Mouse (Mus musculus) heart, embryonic 12.5 days (tissue): ENCODE measurements around the gene Ank2. TPM values are rescaled to one million over a fixed set of nuclear protein-coding genes. Genes with fewer than 3 reads are reported as not detected.

Source experiments
- ATAC-seq: fragments of 200-750 bp; cut with Nextera tagmentation; 2 replicates; pipeline ENCODE4 v1.8.0; 2017; ENCODE audit warnings: moderate TSS enrichment, moderate library complexity; ENCODE audit not compliant: insufficient number of reproducible peaks, low FRiP score
- H3K27ac ChIP-seq: fragments of 300-500 bp; sonication (generic); 2 replicates; pipeline ENCODE4 v1.5.1; 2016; ENCODE audit warnings: mild to moderate bottlenecking, moderate library complexity; ENCODE audit not compliant: poor library complexity, severe bottlenecking
- H3K27me3 ChIP-seq: fragments of 300-500 bp; sonication (generic); replicated peaks from 2 replicates; pipeline ENCODE4 v1.6.1; 2016; ENCODE audit warnings: mild to moderate bottlenecking, moderate library complexity
- H3K36me3 ChIP-seq: fragments of 300-500 bp; sonication (generic); 2 replicates; pipeline ENCODE4 v1.6.1; 2016; ENCODE audit warnings: mild to moderate bottlenecking, moderate library complexity
- H3K4me1 ChIP-seq: fragments of 300-500 bp; sonication (generic); replicated peaks from 2 replicates; pipeline ENCODE4 v1.6.1; 2016; ENCODE audit warnings: mild to moderate bottlenecking
- H3K4me2 ChIP-seq: fragments of 300-500 bp; sonication (generic); 2 replicates; pipeline ENCODE4 v1.6.1; 2016; ENCODE audit warnings: mild to moderate bottlenecking, moderate library complexity
- H3K4me3 ChIP-seq: fragments of 300-500 bp; sonication (generic); 2 replicates; pipeline ENCODE4 v1.5.1; 2016; ENCODE audit warnings: mild to moderate bottlenecking
- H3K9ac ChIP-seq: fragments of 300-500 bp; sonication (generic); 2 replicates; pipeline ENCODE4 v1.6.1; 2016; ENCODE audit warnings: mild to moderate bottlenecking, moderate library complexity
- H3K9me3 ChIP-seq: fragments of 300-500 bp; sonication (generic); replicated peaks from 2 replicates; pipeline ENCODE4 v1.6.1; 2016; ENCODE audit warnings: mild to moderate bottlenecking, moderate library complexity
- WGBS: fragments of 180-500 bp; shearing (Covaris S2); methylation state at CpG from one replicate; pipeline ENCODE4 v1.1.7; 2016; 5-methylcytosine and 5-hydroxymethylcytosine counted together
- polyA plus RNA-seq: library from polyadenylated mRNA; unstranded; fragments of >200 nt; fragmentation: Nextera tagmentation; extraction: Ambion mirVana; gene quantifications from 2 replicates; pipeline ENCODE4 v1.2.1, GENCODE M21; 2016

Ank2 gene
- polyA plus RNA-seq, 1 experiment from 2014 or later: 42.5 TPM

DNA sequence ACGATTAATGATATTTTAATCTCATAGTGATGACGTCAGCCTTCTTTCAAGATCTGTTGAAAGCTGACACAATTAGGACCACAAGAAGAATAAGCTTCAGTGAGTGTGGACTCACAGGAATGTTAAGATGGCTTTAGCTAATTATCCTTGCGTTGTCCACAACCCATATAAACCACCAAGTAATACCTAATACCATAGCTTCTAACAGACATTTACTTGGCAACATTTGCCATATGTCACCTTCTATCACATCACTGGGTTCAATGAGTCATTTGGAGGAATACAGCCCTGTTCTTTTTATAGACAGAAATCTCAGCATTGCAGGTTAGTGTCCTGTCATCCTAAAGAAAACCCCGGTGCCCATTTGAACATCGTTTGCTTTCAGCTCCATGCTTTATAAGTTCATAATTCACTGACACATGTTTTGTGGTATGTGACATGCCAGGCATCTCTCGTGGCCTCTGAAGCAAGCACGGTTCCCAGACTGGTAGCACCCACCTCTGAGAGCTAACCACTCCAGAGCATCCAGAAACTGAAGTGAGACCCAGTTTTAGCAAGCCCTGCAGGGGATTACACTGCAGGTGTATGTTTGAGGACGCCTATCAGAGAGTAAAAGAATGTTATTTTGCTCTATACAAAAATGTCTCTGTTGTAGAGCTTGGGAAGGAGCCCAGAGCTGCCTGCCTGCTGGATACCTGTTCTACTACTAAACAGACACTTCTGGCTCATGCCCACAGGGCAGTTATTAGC lies 423.4 kb downstream of the Ank2 start:
- Histone ChIP-seq H3K27ac (no peak overlapping the region), H3K9me3 (no peaks in the 10 kb centered on the region), H3K36me3 (no peaks in the 10 kb centered on the region), H3K4me3 (no peak overlapping the region), H3K9ac (no peak overlapping the region), H3K27me3 (no peaks in the 10 kb centered on the region), H3K4me1 (peaks cover 8% of the 10 kb centered on the region), H3K4me2 (no peak overlapping the region)
- WGBS: 63% methylated on average over 8 of the region's 8 CpGs
- ATAC-seq: no peak

DNA sequence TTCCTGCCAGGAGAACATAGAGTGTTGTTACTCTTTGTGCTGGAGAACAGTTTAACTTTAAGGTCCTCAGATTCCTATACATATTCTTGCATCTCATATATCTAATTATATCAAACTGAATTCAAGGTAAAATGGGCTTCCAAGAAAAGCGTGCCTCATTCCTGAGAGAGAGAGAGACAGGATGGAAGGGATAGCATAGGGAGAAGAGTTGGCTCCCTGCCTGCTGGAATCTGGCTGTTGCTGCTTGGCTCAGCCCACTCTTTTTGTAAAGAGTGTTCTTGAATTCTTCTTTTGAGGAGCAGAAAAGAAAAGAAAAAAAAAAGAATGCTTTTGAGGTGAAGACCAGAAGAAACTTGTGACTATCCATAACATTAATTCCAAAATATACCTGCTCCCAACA lies 427.7 kb downstream of the Ank2 start:
- Histone ChIP-seq H3K36me3 (no peaks in the 10 kb centered on the region), H3K4me1 (peaks cover 8% of the 10 kb centered on the region), H3K27ac (no peak overlapping the region), H3K9me3 (no peaks in the 10 kb centered on the region), H3K4me2 (no peak overlapping the region), H3K9ac (no peak overlapping the region), H3K4me3 (no peak overlapping the region), H3K27me3 (no peaks in the 10 kb centered on the region)
- 59% methylated on average over 1 of the region's 1 CpGs for WGBS
- ATAC-seq: no peak

GRCm38 (mm10) chr3:127063654-127064386 lies 435.3 kb downstream of the Ank2 start:
- H3K4me3 ChIP-seq: no peak overlapping the region
- peak; percentile 25; the same call in 1 of the 2 replicates for ATAC-seq
- H3K4me2 ChIP-seq: no peak overlapping the region
- peaks cover 16% of the 10 kb centered on the region for H3K4me1 ChIP-seq
- no peak overlapping the region for H3K27ac ChIP-seq
- H3K27me3 ChIP-seq: no peaks in the 10 kb centered on the region
- H3K9ac ChIP-seq: no peak overlapping the region
- no peaks in the 10 kb centered on the region for H3K9me3 ChIP-seq
- 46% methylated on average over 5 of the region's 5 CpGs for WGBS
- H3K36me3 ChIP-seq: no peaks in the 10 kb centered on the region

DNA sequence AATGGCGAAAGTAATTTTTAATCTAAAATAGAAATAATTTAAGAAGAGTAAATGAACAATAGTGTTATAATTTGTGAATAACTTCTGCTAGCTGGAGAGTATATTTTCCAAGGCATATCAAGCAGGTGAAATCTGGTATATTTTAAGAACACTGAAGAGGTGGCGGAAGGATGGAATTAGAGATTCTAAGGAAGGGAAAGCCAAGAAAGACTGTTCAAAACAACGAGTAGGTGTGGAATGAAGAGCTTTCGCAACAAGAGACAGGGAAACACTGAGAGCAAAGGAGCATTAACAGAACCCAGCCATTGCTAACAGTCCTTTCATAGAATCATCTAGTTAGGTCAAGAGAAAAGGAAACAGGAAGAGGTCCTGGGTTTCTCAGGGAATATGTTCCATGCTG lies 439.5 kb downstream of the Ank2 start:
- ATAC-seq: no peak

DNA sequence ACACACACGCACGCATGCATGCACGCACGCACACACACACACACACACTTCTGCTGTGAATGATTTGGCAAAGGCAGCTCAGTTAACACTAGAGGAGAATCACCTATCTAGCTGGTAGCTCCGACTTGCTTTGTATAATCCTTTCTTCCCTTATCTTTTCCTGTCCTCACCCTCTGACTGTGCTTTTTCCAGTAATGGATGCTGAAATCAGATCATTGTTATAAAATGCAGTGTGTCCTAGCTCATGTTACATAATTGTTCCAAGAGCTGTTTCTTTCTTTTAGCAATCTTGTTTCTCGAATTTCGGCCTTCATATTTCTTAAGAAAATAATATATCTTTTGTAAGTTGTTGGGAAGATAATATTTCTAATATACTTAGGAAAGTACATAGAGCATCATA lies 457.9 kb downstream of the Ank2 start:
- Histone ChIP-seq H3K4me2 (no peak overlapping the region), H3K27ac (no peak overlapping the region), H3K4me1 (no peaks in the 10 kb centered on the region; the same call in 1 of the 2 replicates), H3K9me3 (no peaks in the 10 kb centered on the region), H3K27me3 (no peaks in the 10 kb centered on the region), H3K4me3 (no peak overlapping the region), H3K36me3 (peaks cover 3% of the 10 kb centered on the region; the same call in 1 of the 2 replicates), H3K9ac (no peak overlapping the region)
- 69% methylated on average over 7 of the region's 7 CpGs for WGBS
- no peak for ATAC-seq

More for the DNA sequence above, 439.5 kb downstream of the Ank2 start:
- 82% methylated on average over 4 of the region's 4 CpGs for WGBS
- Histone ChIP-seq H3K9me3 (no peaks in the 10 kb centered on the region), H3K9ac (no peak overlapping the region), H3K4me3 (no peak overlapping the region), H3K4me2 (no peak overlapping the region), H3K27ac (no peak overlapping the region), H3K27me3 (no peaks in the 10 kb centered on the region), H3K4me1 (peaks cover 8% of the 10 kb centered on the region), H3K36me3 (no peaks in the 10 kb centered on the region)

- H3K4me2 ChIP-seq: no peak overlapping the region
- no peaks in the 10 kb centered on the region for H3K27me3 ChIP-seq
- H3K9ac ChIP-seq: no peak overlapping the region
- ATAC-seq: no peak
- H3K27ac ChIP-seq: no peak overlapping the region
- H3K36me3 ChIP-seq: no peaks in the 10 kb centered on the region
- 72% methylated on average over 7 of the region's 7 CpGs for WGBS
- H3K9me3 ChIP-seq: no peaks in the 10 kb centered on the region
- H3K4me3 ChIP-seq: no peak overlapping the region
- no peaks in the 10 kb centered on the region; the same call in 1 of the 2 replicates for H3K4me1 ChIP-seq
Observed at GRCm38 (mm10) chr3:127038570-127038969, 460.6 kb downstream of the Ank2 start.

- H3K9ac ChIP-seq: no peak overlapping the region
- ATAC-seq: no peak
- 70% methylated on average over 5 of the region's 5 CpGs for WGBS
- H3K27ac ChIP-seq: no peak overlapping the region
- H3K27me3 ChIP-seq: no peaks in the 10 kb centered on the region
- no peak overlapping the region for H3K4me3 ChIP-seq
- H3K4me1 ChIP-seq: no peaks in the 10 kb centered on the region; the same call in 1 of the 2 replicates
- peaks cover 6% of the 10 kb centered on the region for H3K36me3 ChIP-seq
- no peaks in the 10 kb centered on the region for H3K9me3 ChIP-seq
- H3K4me2 ChIP-seq: no peak overlapping the region
Observed at GRCm38 (mm10) chr3:127036118-127036517, 463.0 kb downstream of the Ank2 start.

GRCm38 (mm10) chr3:127035540-127035939 lies 463.6 kb downstream of the Ank2 start:
- H3K4me1 ChIP-seq: no peaks in the 10 kb centered on the region; the same call in 1 of the 2 replicates
- WGBS: 84% methylated on average over 12 of the region's 12 CpGs
- H3K36me3 ChIP-seq: peaks cover 6% of the 10 kb centered on the region
- no peaks in the 10 kb centered on the region for H3K9me3 ChIP-seq
- no peak overlapping the region for H3K27ac ChIP-seq
- ATAC-seq: no peak
- H3K9ac ChIP-seq: no peak overlapping the region
- H3K4me3 ChIP-seq: no peak overlapping the region
- H3K4me2 ChIP-seq: no peak overlapping the region
- H3K27me3 ChIP-seq: no peaks in the 10 kb centered on the region

- H3K9ac ChIP-seq: no peak overlapping the region
- no peak overlapping the region for H3K4me3 ChIP-seq
- WGBS: 86% methylated on average over 3 of the region's 3 CpGs
- H3K9me3 ChIP-seq: no peaks in the 10 kb centered on the region
- peaks cover 6% of the 10 kb centered on the region for H3K36me3 ChIP-seq
- H3K27me3 ChIP-seq: no peaks in the 10 kb centered on the region
- H3K4me1 ChIP-seq: no peaks in the 10 kb centered on the region; the same call in 1 of the 2 replicates
- H3K4me2 ChIP-seq: no peak overlapping the region
- no peak overlapping the region for H3K27ac ChIP-seq
- ATAC-seq: no peak
Observed at GRCm38 (mm10) chr3:127034983-127035382, 464.2 kb downstream of the Ank2 start.

DNA sequence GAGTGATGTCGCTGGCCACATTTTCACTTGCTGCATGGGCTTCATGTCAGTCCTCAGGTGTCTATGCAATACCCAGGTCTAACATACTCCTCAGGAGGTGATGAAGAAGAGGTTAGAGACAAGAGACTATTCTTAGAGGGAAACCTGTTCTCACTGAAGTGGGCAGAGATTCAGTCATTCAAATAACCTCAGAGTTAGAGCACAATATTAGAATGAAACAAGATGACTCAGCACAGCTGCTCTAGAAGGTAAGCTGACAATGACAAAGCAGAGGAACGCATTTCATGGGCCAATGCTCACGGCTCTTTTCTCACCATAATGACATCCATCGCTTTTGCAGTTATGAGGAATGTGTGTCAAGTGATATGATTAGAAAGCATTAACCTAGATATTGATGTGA lies 475.2 kb downstream of the Ank2 start:
- H3K36me3 ChIP-seq: peaks cover 7% of the 10 kb centered on the region
- H3K27ac ChIP-seq: no peak overlapping the region
- no peaks in the 10 kb centered on the region for H3K27me3 ChIP-seq
- no peaks in the 10 kb centered on the region for H3K9me3 ChIP-seq
- H3K9ac ChIP-seq: no peak overlapping the region
- no peak for ATAC-seq
- H3K4me3 ChIP-seq: no peak overlapping the region
- H3K4me2 ChIP-seq: no peak overlapping the region
- 91% methylated on average over 4 of the region's 4 CpGs for WGBS
- H3K4me1 ChIP-seq: 0 out of 2 replicates have a peak, but pooled peaks cover 3% of the 10 kb centered on the region

DNA sequence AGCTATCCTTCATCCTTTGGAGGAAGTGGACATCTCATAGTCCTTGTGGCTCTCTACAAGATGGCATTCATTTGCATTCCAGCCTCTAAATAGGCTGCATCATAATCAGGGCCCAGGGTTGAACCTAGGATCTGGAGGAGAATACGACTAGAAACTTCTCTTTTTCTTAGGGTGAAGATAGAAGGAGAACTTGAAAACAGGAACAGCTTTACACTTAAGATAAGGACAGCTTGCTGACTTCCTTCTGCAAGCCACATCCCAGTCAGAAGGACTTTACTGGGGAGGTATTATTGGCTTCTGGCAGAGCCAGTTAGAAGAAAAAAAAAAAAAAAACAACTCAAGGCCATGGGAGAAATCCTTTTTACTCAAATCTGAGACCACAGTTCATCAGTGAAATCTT lies 479.0 kb downstream of the Ank2 start:
- Histone ChIP-seq H3K4me3 (no peak overlapping the region), H3K9me3 (no peaks in the 10 kb centered on the region), H3K36me3 (peaks cover 13% of the 10 kb centered on the region), H3K4me1 (0 out of 2 replicates have a peak, but pooled peaks cover 3% of the 10 kb centered on the region), H3K27me3 (no peaks in the 10 kb centered on the region), H3K4me2 (no peak overlapping the region), H3K9ac (no peak overlapping the region), H3K27ac (no peak overlapping the region)
- no peak for ATAC-seq
- WGBS: 19% methylated on average over 1 of the region's 1 CpGs
